Mouse (Mus musculus) bone marrow macrophage, adult 2 months (primary cell): Measurements from ENCODE around the gene Prom1. TPM values are rescaled to one million over a fixed set of nuclear protein-coding genes. Genes with fewer than 3 reads are reported as not detected.

Source experiments
- H3K27ac ChIP-seq: 2 replicates; pipeline ENCODE4 v1.5.1; 2012; ENCODE audit warnings: low read depth, low read length; ENCODE audit not compliant: insufficient read depth
- H3K4me1 ChIP-seq: 2 replicates; pipeline ENCODE4 v1.6.1; 2012; ENCODE audit warnings: low read length; ENCODE audit not compliant: control insufficient read depth, insufficient read depth
- H3K4me3 ChIP-seq: 2 replicates; pipeline ENCODE4 v1.5.1; 2012; ENCODE audit warnings: mild to moderate bottlenecking, low read length, moderate library complexity; ENCODE audit not compliant: insufficient read depth
- CTCF ChIP-seq: IDR thresholded peaks from 2 replicates; pipeline ENCODE4 v1.5.1; 2012; ENCODE audit warnings: low read depth, mild to moderate bottlenecking, low read length, moderate library complexity
- POLR2A ChIP-seq: IDR thresholded peaks from 2 replicates; pipeline ENCODE4 v1.6.1; 2012; ENCODE audit warnings: mild to moderate bottlenecking, low read depth, low read length, borderline replicate concordance
- polyA plus RNA-seq: library from polyadenylated mRNA; stranded (reverse); fragments of >200 nt; gene quantifications from 2 replicates; pipeline ENCODE4 v1.2.4, GENCODE M21; 2012; ENCODE audit not compliant: missing spikeins, insufficient read depth, insufficient read length

The Prom1 gene
- polyA plus RNA-seq, 1 experiment = not detected

GRCm38 (mm10) chr5:43976821-43977561 lies 124.8 kb downstream of the Prom1 start:
- Histone ChIP-seq H3K27ac (no peak overlapping the region), H3K4me3 (no peak overlapping the region), H3K4me1 (no peaks in the 10 kb centered on the region)
- TF ChIP-seq POLR2A = no peak
- TF ChIP-seq CTCF = no peak

DNA sequence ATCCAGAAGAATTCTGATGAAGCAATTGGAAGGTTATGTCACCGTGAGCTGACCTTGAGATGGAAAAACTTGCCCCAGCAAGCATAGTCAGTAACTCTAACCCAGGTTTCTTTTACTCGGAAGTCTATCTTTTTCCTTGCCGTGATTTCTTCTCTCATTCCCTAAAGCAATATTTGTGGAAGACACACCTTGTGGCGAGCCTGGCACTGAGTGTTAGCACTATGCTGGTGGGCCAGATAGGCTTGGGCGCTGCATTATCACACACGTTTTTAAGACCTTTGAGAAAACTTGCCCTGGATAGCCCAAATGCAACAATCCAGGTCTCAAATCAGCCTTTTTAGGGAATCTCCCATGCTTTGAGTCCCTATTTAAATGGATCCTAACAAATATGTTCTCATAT lies 127.7 kb downstream of the Prom1 start:
- H3K4me1 ChIP-seq = no peaks in the 10 kb centered on the region
- H3K4me3 ChIP-seq = no peak overlapping the region
- no peak overlapping the region for H3K27ac ChIP-seq
- TF ChIP-seq CTCF (no peak), POLR2A (no peak)

- Histone ChIP-seq H3K4me3 (no peak overlapping the region), H3K27ac (no peak overlapping the region), H3K4me1 (no peaks in the 10 kb centered on the region)
- no peak for TF ChIP-seq POLR2A
These were observed 130.7 kb downstream of the Prom1 start for GRCm38 (mm10) chr5:43971156-43971555.

DNA sequence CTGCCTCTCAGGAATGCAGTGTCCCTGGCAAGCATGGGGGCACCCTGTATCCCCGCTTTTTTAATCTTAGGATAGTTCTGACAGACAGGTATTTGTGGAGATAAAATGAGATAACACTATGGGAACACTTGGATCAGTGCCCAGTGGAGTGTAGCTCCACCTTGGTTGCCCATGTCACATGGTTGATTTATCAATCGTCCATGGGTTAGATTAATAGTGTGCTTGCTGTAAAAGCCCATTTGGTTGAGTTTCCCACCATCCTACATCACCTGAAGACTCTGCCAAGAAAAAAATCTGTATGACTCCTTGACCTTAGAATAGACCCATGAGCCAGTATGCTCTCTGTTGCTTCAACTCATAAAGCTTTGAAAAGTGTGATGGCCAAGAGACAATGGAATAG lies 131.3 kb downstream of the Prom1 start:
- no peak for TF ChIP-seq CTCF
- no peak for TF ChIP-seq POLR2A
- no peak overlapping the region for H3K27ac ChIP-seq
- no peaks in the 10 kb centered on the region for H3K4me1 ChIP-seq
- no peak overlapping the region for H3K4me3 ChIP-seq

GRCm38 (mm10) chr5:43968634-43969033 lies 133.2 kb downstream of the Prom1 start:
- H3K27ac ChIP-seq = no peak overlapping the region
- TF ChIP-seq POLR2A = no peak
- no peak for TF ChIP-seq CTCF
- no peak overlapping the region for H3K4me3 ChIP-seq
- no peaks in the 10 kb centered on the region for H3K4me1 ChIP-seq

DNA sequence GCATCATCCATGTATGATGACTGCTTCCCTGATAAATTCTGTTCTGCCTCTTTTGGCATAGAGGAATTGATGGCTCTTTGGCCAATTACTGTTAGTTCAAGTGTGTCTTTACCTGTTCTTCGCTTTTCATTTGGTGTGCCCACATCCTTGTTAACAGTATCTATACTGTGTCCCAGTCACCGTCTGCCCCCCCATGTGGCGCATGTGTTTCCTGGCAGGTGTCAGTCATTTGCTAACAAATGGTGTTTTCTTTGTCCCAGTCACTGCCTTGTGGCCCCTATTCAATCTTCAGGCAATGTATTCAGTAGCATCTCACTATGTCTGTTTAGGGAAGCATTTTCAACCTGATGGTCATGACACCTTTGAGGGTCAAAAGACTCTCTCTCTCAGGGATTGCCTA lies 140.8 kb downstream of the Prom1 start:
- Histone ChIP-seq H3K4me1 (no peaks in the 10 kb centered on the region), H3K27ac (no peak overlapping the region), H3K4me3 (no peak overlapping the region)
- TF ChIP-seq POLR2A (no peak), CTCF (no peak)

DNA sequence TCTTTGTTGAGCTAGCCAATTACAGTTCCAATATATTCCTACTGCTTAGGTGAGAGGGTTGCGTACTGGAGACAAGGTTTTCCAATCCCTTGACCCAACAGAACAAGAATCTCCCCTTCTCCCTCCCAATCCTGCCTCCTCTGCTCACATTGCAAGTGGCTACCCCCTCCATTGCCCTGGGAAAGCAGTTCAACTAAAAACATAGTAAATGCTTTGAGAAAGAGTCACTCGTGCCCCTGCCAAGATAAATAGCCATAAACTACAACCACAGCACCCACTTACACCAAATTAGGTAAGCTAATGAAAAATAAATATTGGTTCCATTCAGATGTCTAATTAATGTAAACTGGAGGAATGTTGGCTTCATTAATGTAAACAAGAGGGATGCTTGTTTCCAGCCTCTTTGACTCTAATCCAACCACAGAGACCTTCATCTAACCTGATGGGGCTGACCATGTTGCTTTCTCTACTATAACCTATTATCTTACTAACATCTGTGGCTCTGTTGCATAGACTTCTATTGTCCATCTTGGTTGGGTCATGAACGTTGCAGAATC lies 141.9 kb downstream of the Prom1 start:
- H3K4me1 ChIP-seq = no peaks in the 10 kb centered on the region
- H3K4me3 ChIP-seq = no peak overlapping the region
- no peak overlapping the region for H3K27ac ChIP-seq
- TF ChIP-seq CTCF (no peak), POLR2A (no peak)

DNA sequence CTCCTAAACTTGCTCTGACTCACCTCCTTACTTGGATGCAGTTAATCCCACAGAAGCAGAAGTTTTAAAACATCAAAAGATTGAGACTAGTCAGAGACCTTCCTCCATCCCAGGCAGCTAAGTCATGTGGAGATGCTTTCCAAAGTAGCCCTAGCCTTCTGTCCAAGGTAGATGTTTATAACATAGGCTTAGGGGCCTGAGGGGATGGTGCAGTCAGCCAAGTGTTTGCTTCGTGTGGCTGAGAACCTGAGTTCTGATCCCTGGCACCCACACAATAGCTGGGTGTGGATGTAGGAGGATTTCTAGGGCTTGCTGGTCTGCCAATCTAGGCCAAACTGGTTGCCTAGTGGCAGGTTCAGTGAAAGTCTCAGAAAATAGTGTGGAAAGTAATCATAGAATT lies 148.6 kb downstream of the Prom1 start:
- no peak for TF ChIP-seq CTCF
- TF ChIP-seq POLR2A = no peak
- no peak overlapping the region for H3K27ac ChIP-seq
- no peak overlapping the region for H3K4me3 ChIP-seq
- peaks cover 9% of the 10 kb centered on the region for H3K4me1 ChIP-seq

- Histone ChIP-seq H3K27ac (peak overlapping the region; percentile 62), H3K4me3 (peak overlapping the region; percentile 54), H3K4me1 (peaks cover 21% of the 10 kb centered on the region)
- TF ChIP-seq POLR2A = 0 out of 2 replicates have a peak, but pooled peaks have one; percentile 52
- peak; percentile 8; the same call in 1 of the 2 replicates for TF ChIP-seq CTCF
These were observed 153.0 kb downstream of the Prom1 start for GRCm38 (mm10) chr5:43948748-43949275.

DNA sequence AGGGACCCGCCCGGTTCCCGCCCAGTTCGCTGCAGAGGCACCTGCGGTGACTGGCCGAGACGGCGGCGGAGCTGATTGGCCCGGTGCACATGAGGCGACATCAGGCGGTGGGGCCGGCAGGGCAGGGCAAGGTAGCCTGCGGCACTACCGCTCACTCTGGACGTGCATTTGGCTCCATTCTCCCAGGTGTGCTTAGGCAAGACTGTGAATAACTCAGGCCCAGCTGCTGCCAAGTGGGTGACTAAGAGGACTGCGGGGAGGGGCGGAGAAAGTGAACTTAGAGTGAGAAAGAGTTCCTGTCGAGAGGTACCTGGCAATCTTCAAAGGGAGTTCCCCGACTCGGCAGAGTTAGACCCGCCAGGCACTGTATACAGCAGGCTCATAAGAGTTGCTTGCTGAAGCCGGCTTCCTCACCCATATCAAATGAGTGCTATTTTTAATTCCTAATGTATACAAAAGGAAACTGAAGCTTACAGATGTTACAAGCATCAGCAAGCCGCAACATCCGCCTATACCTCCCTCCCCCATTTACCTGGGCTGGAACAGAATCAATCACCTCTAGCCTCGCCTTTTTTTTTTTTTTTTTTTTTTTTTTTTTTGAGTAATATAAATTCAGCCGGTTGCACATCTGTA lies 153.6 kb downstream of the Prom1 start:
- Histone ChIP-seq H3K4me3 (peak overlapping the region; percentile 55), H3K4me1 (peaks cover 21% of the 10 kb centered on the region), H3K27ac (peak overlapping the region; percentile 62; the same call in 1 of the 2 replicates)
- TF ChIP-seq CTCF (no peak), POLR2A (no peak)

DNA sequence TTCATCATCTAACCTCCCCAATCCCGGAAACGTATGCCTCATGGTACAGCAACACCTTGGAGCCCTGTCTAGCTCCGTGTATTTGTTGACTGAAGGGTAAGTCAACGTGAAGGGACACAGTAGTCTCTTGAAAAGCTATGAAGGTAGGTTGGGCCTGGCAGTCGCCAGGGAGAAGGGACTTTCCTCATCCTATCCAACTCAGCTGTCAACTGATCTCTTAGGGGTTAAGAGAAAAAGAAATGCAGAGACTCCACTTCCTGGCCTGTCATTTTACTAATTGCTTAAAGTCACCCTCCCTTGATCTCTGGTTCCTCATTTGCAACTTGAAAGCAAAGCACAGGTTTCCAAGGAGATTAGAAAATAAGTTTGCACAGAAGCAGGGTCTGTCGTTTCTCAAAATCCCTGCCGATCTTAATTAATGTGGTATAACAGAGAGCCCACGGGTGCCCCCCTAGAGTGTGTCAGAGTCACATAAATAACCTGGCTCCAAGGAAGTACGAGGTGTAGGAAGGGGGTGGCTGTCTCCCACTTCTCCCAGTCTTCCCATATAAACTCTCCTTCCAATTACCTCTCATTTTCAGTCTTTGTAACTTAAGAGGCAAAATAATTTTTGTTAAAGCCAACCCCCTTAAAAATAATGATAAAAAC lies 154.4 kb downstream of the Prom1 start:
- peaks cover 21% of the 10 kb centered on the region for H3K4me1 ChIP-seq
- TF ChIP-seq POLR2A (no peak), CTCF (no peak)
- no peak overlapping the region for H3K4me3 ChIP-seq
- no peak overlapping the region for H3K27ac ChIP-seq

Other genes starting within 250 kb of the Prom1 start
- not detected in 2 replicates for gene Cd38, start 233.5 kb downstream of the Prom1 start, polyA plus RNA-seq
- not detected in 2 replicates for gene Gm7879, start 188.9 kb downstream of the Prom1 start, polyA plus RNA-seq
- gene Fgfbp1, start 120.3 kb downstream of the Prom1 start, polyA plus RNA-seq = not detected in 2 replicates
- gene Tapt1, start 124.6 kb upstream of the Prom1 start, polyA plus RNA-seq = 14.3 and 19.9 TPM in 2 replicates